Mouse (Mus musculus) 3T3-L1 (cell line): ENCODE results near the gene Mb.

Source experiments
- DNase-seq: peaks from one replicate; pipeline ENCODE4 v3.0.0-alpha.2; 2015; ENCODE audit warnings: low read depth, low spot score

Mb gene

DNA sequence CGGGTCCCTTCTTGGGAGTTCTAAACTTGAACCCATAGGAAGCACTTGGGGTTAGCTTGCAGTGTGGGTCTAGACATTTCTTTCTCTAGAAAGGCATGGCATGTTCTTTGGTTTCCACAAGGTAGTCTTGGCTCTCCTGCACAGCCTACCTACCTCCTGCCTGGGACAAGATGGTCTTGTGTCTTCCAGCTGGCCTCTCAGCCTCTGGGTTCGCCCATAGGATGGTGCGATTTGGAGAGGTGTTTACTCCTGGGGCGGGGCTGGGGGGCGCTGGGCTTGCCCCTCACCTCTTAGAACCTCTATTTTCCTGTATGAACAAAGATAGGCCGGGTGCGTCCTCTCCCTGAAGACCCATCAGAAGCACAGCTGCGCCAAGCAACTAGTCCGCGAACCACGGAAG is 63.3 kb downstream of the Mb start:
- no peak for DNase-seq

DNA sequence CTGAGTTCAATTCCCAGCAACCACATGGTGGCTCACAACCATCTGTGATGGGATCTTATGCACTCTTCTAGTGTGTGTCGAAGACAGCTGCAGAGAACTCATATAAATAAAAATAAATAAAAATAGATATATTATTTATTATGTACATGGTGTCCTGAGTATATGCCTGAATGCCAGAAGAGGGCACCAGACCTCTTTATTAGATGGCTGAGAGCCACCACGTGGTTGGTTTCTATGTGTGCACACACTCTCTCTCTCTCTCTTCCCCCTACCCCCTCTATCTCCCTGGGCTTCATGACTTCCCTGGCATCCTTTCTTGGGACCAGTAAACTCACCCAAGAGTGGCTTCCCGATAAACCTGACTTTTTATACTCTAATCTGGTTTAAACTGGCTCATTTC is 67.7 kb downstream of the Mb start:
- peak; percentile 64 for DNase-seq

DNA sequence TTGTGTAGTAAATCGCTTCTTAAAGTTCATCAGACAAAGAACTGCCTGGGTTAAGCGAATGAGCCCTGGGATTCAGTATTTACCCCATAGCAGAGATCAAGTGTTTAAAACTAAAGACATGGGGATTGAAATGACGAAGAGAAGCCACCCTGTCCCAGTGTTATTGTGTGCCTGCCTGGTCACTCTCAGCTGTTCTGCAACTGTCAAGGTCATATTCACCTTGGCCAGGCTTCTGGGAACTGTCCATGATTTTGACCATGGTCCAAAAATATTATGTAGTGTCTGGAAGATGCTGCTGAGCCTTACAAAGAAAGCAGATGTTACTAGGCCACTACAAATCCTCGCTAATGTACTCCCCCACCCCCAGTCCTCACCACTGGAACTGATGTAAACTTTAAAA is 70.7 kb downstream of the Mb start:
- DNase-seq: no peak

DNA sequence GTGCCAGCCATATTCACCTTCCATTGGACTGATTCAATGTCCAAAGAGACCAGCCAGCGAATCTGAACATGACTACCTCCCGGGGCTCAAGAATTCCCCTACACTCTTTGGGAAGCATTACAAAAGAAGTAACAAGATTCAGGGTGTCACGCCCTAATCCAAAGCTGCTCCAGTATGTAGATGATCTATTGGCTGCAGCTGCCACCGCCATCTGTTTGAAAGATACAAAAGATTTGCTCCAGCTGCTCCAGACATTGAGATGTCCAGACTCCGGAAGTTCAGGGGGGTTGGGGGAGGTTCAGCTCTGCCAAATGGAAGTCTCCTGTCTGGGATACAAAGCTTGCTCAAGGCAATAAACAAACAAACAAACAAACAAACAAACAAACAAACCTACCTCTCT is 73.9 kb downstream of the Mb start:
- no peak for DNase-seq

DNA sequence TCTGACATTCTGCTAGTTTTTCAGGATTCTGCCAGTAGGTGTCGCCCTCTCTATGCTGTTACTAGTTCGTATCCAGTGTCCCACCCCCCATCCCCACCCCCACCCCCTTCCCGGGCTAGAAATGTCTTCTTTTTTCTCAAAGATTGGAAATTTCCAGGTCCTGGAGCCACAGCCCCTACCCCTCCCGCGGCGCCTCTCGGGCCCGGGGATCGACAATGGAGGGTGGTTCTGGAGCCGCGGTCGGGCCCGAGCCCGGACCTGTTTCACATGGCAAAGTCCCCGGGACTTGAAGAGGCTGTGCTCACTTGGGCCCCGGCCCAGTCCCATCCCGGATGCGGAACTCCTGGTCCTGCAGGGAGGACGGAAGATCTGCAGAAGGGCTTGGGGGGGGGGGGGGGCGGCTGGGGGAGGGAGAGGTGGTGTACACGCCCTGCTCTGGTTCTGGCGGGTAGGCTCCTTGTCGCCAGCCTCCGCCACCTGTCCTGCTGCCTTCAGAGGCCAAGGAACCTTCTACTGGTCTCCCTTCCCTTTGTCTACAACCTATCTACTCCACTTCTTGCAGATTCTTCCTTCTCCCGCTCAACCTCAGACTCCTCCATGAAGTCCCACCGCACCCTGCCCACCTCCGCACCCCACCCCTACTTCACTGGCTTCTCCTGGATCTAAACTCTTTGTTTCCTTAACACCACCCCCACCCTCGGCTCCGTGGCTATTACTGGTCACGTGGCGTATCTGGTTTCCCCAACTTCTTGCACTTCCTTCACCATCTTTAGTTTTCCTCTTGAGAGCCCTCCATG is 76.4 kb downstream of the Mb start:
- peak; percentile 91 for DNase-seq

DNA sequence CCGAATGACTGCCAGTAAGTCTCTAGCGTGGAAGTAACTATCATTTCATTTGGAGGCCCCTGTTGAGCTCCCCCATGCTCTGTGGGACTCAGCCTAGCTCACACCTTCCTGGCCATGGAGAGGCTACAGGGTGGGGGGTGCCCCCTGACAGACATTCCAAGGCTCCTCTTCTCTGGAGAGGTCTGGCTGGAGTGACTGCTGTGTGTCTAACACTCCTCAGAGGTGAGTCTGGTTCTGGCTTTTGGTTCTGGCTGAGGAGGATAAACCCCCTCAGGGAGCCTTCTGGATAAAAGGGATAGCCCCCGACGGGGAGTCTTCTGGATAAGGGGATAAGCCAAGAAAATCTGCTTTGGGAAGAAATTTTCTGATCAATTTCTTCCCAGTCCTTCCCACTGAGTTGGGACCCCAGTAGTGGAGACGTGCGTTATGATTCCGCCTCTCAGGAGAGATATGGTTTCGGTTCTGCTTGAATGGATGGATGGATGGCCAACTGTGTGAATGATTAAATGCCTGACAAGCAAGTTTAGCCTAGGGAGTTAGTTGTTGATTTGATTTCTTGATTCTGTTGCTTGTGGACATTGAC is 77.1 kb downstream of the Mb start:
- DNase-seq: no peak

DNA sequence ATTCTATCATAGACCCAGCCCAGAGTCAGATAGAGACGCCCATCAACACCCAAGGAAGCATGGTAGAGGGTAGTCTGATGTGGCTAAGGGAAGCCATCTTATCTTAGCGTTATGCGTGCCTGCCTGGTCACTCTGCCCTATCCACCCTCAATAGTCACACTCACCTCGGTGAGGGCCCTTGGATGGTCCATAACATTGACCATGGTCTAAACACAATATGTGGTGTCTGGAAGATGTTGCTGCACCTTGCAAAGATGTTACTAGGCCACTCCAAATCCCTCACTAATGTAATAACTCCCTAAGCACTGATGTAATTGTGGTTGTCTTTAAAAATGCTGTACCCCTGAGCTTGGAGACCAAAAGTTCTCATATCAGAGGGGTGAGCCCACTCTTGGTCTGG is 77.8 kb downstream of the Mb start:
- no peak for DNase-seq
